ENCODE assay signal across 9 mouse cellular contexts in genomic region chr15:89168922-89169321, GRCm38 (mm10). TPM values are rescaled to one million over a fixed set of nuclear protein-coding genes. Genes with fewer than 3 reads are reported as not detected.
DNase-seq lines count a peak whose midpoint lies in the region; ATAC-seq lines count a peak whose summit lies in the region.
"Had no signal": no experiment of that assay in that cellular context is flagged by ENCODE, and none has a peak within 500 bp of the region (broad histone marks: within the 10 kb centered on the region; RNA-seq: fewer than 3 reads in every experiment).

No protein-coding gene starts in this region.

- DNase-seq in kidney, adult 8-10 months, result no peak
- peak; percentile 73 for DNase-seq in cerebellum, adult 9-11 months
- DNase-seq in right cerebral cortex, postnatal 4 days, result no peak
- DNase-seq in right cerebral cortex, adult 2 months (ENCODE audit: low spot score in 2 of 2), result no peak

- WGBS in kidney, embryonic 14.5 days, result 60% methylated on average over 10 of the region's 10 CpGs
- 52% methylated on average over 10 of the region's 10 CpGs for WGBS in forebrain, embryonic 13.5 days
- 29% methylated on average over 10 of the region's 10 CpGs for WGBS in limb, embryonic 15.5 days

- H3K9me3 ChIP-seq in kidney, embryonic 14.5 days (ENCODE audit: control insufficient read depth, low read length), result no peaks in the 10 kb centered on the region
- H3K9me3 ChIP-seq in forebrain, embryonic 13.5 days (replicated peaks), result no peaks in the 10 kb centered on the region
- H3K9me3 ChIP-seq in limb, embryonic 15.5 days, result no peaks in the 10 kb centered on the region

- H3K27ac ChIP-seq in kidney, embryonic 14.5 days (ENCODE audit: low read depth, low read length), result peak overlapping the region; percentile 77; the same call in 1 of the 2 replicates
- peak overlapping the region; percentile 60; the same call in 1 of the 2 replicates for H3K27ac ChIP-seq in forebrain, embryonic 13.5 days
- H3K27ac ChIP-seq in limb, embryonic 15.5 days, result peak overlapping the region; percentile 87

- ATAC-seq in kidney, embryonic 14.5 days (ENCODE audit: low FRiP score, low TSS enrichment), result no peak
- no peak for ATAC-seq in forebrain, embryonic 13.5 days
- ATAC-seq in limb, embryonic 15.5 days (ENCODE audit: insufficient number of reproducible peaks, low FRiP score, low TSS enrichment, low read depth), result no peak
- no peak for ATAC-seq in erythroblast, adult 5-6 weeks (replicated peaks; ENCODE audit: low FRiP score, poor library complexity, severe bottlenecking)

- H3K4me3 ChIP-seq in kidney, embryonic 14.5 days (ENCODE audit: low read length), result no peak overlapping the region; the same call in 1 of the 2 replicates
- no peak overlapping the region for H3K4me3 ChIP-seq in forebrain, embryonic 13.5 days
- peak overlapping the region; percentile 17 for H3K4me3 ChIP-seq in limb, embryonic 15.5 days

- peaks cover 62% of the 10 kb centered on the region for H3K36me3 ChIP-seq in kidney, embryonic 14.5 days (ENCODE audit: control insufficient read depth, insufficient read depth, low read length)
- peaks cover 67% of the 10 kb centered on the region for H3K36me3 ChIP-seq in forebrain, embryonic 13.5 days (ENCODE audit: poor library complexity, severe bottlenecking)
- peaks cover 46% of the 10 kb centered on the region for H3K36me3 ChIP-seq in limb, embryonic 15.5 days

- H3K9ac ChIP-seq in kidney, embryonic 14.5 days (ENCODE audit: low read depth, low read length), result 0 out of 2 replicates have a peak overlapping the region, but pooled peaks have one; percentile 28
- peak overlapping the region; percentile 27; the same call in 1 of the 2 replicates for H3K9ac ChIP-seq in forebrain, embryonic 13.5 days
- no peak overlapping the region for H3K9ac ChIP-seq in limb, embryonic 15.5 days

- H3K4me1 ChIP-seq in kidney, embryonic 14.5 days (ENCODE audit: control insufficient read depth, insufficient read depth, low read length), result peaks cover 36% of the 10 kb centered on the region
- peaks cover 50% of the 10 kb centered on the region for H3K4me1 ChIP-seq in forebrain, embryonic 13.5 days
- H3K4me1 ChIP-seq in limb, embryonic 15.5 days, result peaks cover 47% of the 10 kb centered on the region

- H3K4me2 ChIP-seq in kidney, embryonic 14.5 days (replicated peaks; ENCODE audit: low read depth, low read length), result peak overlapping the region; percentile 30
- peak overlapping the region; percentile 15; the same call in 1 of the 2 replicates for H3K4me2 ChIP-seq in forebrain, embryonic 13.5 days
- H3K4me2 ChIP-seq in limb, embryonic 15.5 days, result peak overlapping the region; percentile 40

- no peaks in the 10 kb centered on the region for H3K27me3 ChIP-seq in kidney, embryonic 14.5 days (ENCODE audit: control insufficient read depth, insufficient read depth, low read length)
- no peaks in the 10 kb centered on the region for H3K27me3 ChIP-seq in forebrain, embryonic 13.5 days
- H3K27me3 ChIP-seq in limb, embryonic 15.5 days, result no peaks in the 10 kb centered on the region

RNA-seq across cellular contexts. Expression of gene Plxnb2, which starts 11.7 kb away (rescaled TPM):
- polyA plus RNA-seq in kidney, embryonic 14.5 days (2014; fragmentation: Nextera tagmentation; extraction: Ambion mirVana), result 124 and 165 TPM in 2 replicates
- polyA plus RNA-seq in forebrain, embryonic 13.5 days (2015; fragmentation: Nextera tagmentation; extraction: Ambion mirVana), result 101 and 130 TPM in 2 replicates
- polyA plus RNA-seq in limb, embryonic 15.5 days (2015; fragmentation: Nextera tagmentation; extraction: Ambion mirVana), result 144 and 149 TPM in 2 replicates
- total RNA-seq in erythroblast, adult 5-6 weeks (2015; ENCODE audit: low replicate concordance), result 9.6 and 14.2 TPM in 2 replicates
- 4.9 and 6.9 TPM in 2 replicates for total RNA-seq in erythroblast, adult 5-6 weeks (2017; ENCODE audit: low replicate concordance)

RNA-seq across cellular contexts. Expression of gene Mapk11, which starts 19.5 kb away (rescaled TPM):
- polyA plus RNA-seq in kidney, embryonic 14.5 days (2014; fragmentation: Nextera tagmentation; extraction: Ambion mirVana), result 8.4 and 14.8 TPM in 2 replicates
- 43.0 and 45.5 TPM in 2 replicates for polyA plus RNA-seq in forebrain, embryonic 13.5 days (2015; fragmentation: Nextera tagmentation; extraction: Ambion mirVana)
- 7.8 and 8.3 TPM in 2 replicates for polyA plus RNA-seq in limb, embryonic 15.5 days (2015; fragmentation: Nextera tagmentation; extraction: Ambion mirVana)
- total RNA-seq in erythroblast, adult 5-6 weeks (2015; ENCODE audit: low replicate concordance), result not detected in 2 replicates
- total RNA-seq in erythroblast, adult 5-6 weeks (2017; ENCODE audit: low replicate concordance), result 0.17 TPM in 1 of 2 replicates, not detected in the other

RNA-seq across cellular contexts. Expression of gene Dennd6b, which starts 27.4 kb away (rescaled TPM):
- polyA plus RNA-seq in kidney, embryonic 14.5 days (2014; fragmentation: Nextera tagmentation; extraction: Ambion mirVana), result 15.8 and 16.6 TPM in 2 replicates
- 40.7 and 47.7 TPM in 2 replicates for polyA plus RNA-seq in forebrain, embryonic 13.5 days (2015; fragmentation: Nextera tagmentation; extraction: Ambion mirVana)
- polyA plus RNA-seq in limb, embryonic 15.5 days (2015; fragmentation: Nextera tagmentation; extraction: Ambion mirVana), result 12.4 and 13.0 TPM in 2 replicates
- total RNA-seq in erythroblast, adult 5-6 weeks (2015; ENCODE audit: low replicate concordance), result not detected in 2 replicates
- total RNA-seq in erythroblast, adult 5-6 weeks (2017; ENCODE audit: low replicate concordance), result 0.84 and 1.7 TPM in 2 replicates

RNA-seq across cellular contexts. Expression of gene Mapk12, which starts 28.4 kb away (rescaled TPM):
- 20.8 and 23.4 TPM in 2 replicates for polyA plus RNA-seq in kidney, embryonic 14.5 days (2014; fragmentation: Nextera tagmentation; extraction: Ambion mirVana)
- polyA plus RNA-seq in forebrain, embryonic 13.5 days (2015; fragmentation: Nextera tagmentation; extraction: Ambion mirVana), result 9.1 and 11.7 TPM in 2 replicates
- polyA plus RNA-seq in limb, embryonic 15.5 days (2015; fragmentation: Nextera tagmentation; extraction: Ambion mirVana), result 7.1 and 15.4 TPM in 2 replicates
- not detected in 2 replicates for total RNA-seq in erythroblast, adult 5-6 weeks (2015; ENCODE audit: low replicate concordance)
- total RNA-seq in erythroblast, adult 5-6 weeks (2017; ENCODE audit: low replicate concordance), result not detected in 2 replicates
- total RNA-seq: MEL had no signal

RNA-seq across cellular contexts. Expression of gene Hdac10, which starts 40.4 kb away (rescaled TPM):
- polyA plus RNA-seq in kidney, embryonic 14.5 days (2014; fragmentation: Nextera tagmentation; extraction: Ambion mirVana), result 9.2 and 12.9 TPM in 2 replicates
- polyA plus RNA-seq in forebrain, embryonic 13.5 days (2015; fragmentation: Nextera tagmentation; extraction: Ambion mirVana), result 22.3 and 25.4 TPM in 2 replicates
- 22.4 and 23.4 TPM in 2 replicates for polyA plus RNA-seq in limb, embryonic 15.5 days (2015; fragmentation: Nextera tagmentation; extraction: Ambion mirVana)
- 1.5 TPM in 1 of 2 replicates, not detected in the other for total RNA-seq in erythroblast, adult 5-6 weeks (2015; ENCODE audit: low replicate concordance)
- 1.7 and 2.5 TPM in 2 replicates for total RNA-seq in erythroblast, adult 5-6 weeks (2017; ENCODE audit: low replicate concordance)
